Mouse (Mus musculus) gonadal fat pad, adult 2 months (tissue): ENCODE results near the gene Pnpla1. TPM values are rescaled to one million over a fixed set of nuclear protein-coding genes. Genes with fewer than 3 reads are reported as not detected.

Source experiments
- DNase-seq: peaks from one replicate; pipeline ENCODE4 v3.0.0-alpha.2; 2012; ENCODE audit warnings: low read depth
- polyA plus RNA-seq: library from polyadenylated mRNA; depleted of rRNA; stranded (reverse); fragments of >200 nt; gene quantifications from 2 replicates; pipeline ENCODE4 v1.2.3, GENCODE M21; 2012

Pnpla1 gene
- polyA plus RNA-seq, 1 experiment = 1.7 TPM

- DNase-seq = no peak
Observed at GRCm38 (mm10) chr17:28885231-28885630, 27.0 kb downstream of the Pnpla1 start.

- DNase-seq = no peak
Observed at GRCm38 (mm10) chr17:28886266-28886665, 28.1 kb downstream of the Pnpla1 start.

- DNase-seq = peak; percentile 47
Observed at GRCm38 (mm10) chr17:28894050-28894767, 36.0 kb downstream of the Pnpla1 start.

- DNase-seq = no peak
Observed at GRCm38 (mm10) chr17:28895217-28895875, 37.1 kb downstream of the Pnpla1 start.

- no peak for DNase-seq
Observed at GRCm38 (mm10) chr17:28896095-28896780, 38.0 kb downstream of the Pnpla1 start.

- DNase-seq = no peak
Observed at GRCm38 (mm10) chr17:28897817-28898216, 39.6 kb downstream of the Pnpla1 start.

GRCm38 (mm10) chr17:28898249-28898648 is 40.0 kb downstream of the Pnpla1 start:
- DNase-seq = no peak

GRCm38 (mm10) chr17:28899427-28899826 is 41.2 kb downstream of the Pnpla1 start:
- no peak for DNase-seq

GRCm38 (mm10) chr17:28901559-28901958 is 43.3 kb downstream of the Pnpla1 start:
- DNase-seq = no peak

- DNase-seq = no peak
Observed at GRCm38 (mm10) chr17:28904546-28905376, 46.5 kb downstream of the Pnpla1 start.

GRCm38 (mm10) chr17:28905377-28905916 is 47.2 kb downstream of the Pnpla1 start:
- no peak for DNase-seq

GRCm38 (mm10) chr17:28907959-28908358 is 49.7 kb downstream of the Pnpla1 start:
- DNase-seq = no peak

GRCm38 (mm10) chr17:28909252-28909941 is 51.2 kb downstream of the Pnpla1 start:
- no peak for DNase-seq

GRCm38 (mm10) chr17:28910139-28910538 is 51.9 kb downstream of the Pnpla1 start:
- DNase-seq = no peak

GRCm38 (mm10) chr17:28913200-28913599 is 55.0 kb downstream of the Pnpla1 start:
- no peak for DNase-seq

GRCm38 (mm10) chr17:28913940-28914339 is 55.7 kb downstream of the Pnpla1 start:
- no peak for DNase-seq

GRCm38 (mm10) chr17:28915060-28915628 is 56.9 kb downstream of the Pnpla1 start, which contains the start of gene 4930539E08Rik:
4930539E08Rik (minus strand) TSS chr17:28915324.
- no peak for DNase-seq

GRCm38 (mm10) chr17:28916520-28916919 is 58.3 kb downstream of the Pnpla1 start:
- no peak for DNase-seq

GRCm38 (mm10) chr17:28921086-28921485 is 62.9 kb downstream of the Pnpla1 start:
- DNase-seq = no peak

- DNase-seq = no peak
Observed at GRCm38 (mm10) chr17:28922096-28922495, 63.9 kb downstream of the Pnpla1 start.
